Mouse (Mus musculus) urinary bladder, postnatal 14 days (tissue): Measurements from ENCODE around the gene Wsb2.
"Not testable (repeated sequence)": the region's sequence is repeated elsewhere in the genome, so short reads cannot be mapped to it uniquely, and the experiment has no call there.

ENCODE experiments used
- DNase-seq: peaks from one replicate; pipeline ENCODE4 v3.0.0; 2021; ENCODE audit warnings: low spot score

Wsb2 gene

GRCm38 (mm10) chr5:117388296-117388751 lies 31.2 kb downstream of the Wsb2 start:
- DNase-seq: peak; percentile 61

- peak; percentile 98 for DNase-seq
These were observed 31.8 kb downstream of the Wsb2 start, which contains the start of gene Rfc5 for GRCm38 (mm10) chr5:117388877-117389276. Gene Rfc5, minus strand, starts transcription at chr5:117389047.

GRCm38 (mm10) chr5:117390895-117391294 lies 33.8 kb downstream of the Wsb2 start:
- no peak for DNase-seq

GRCm38 (mm10) chr5:117395834-117396233 lies 38.7 kb downstream of the Wsb2 start:
- DNase-seq: no peak

GRCm38 (mm10) chr5:117396596-117397014 lies 39.5 kb downstream of the Wsb2 start:
- DNase-seq: no peak

GRCm38 (mm10) chr5:117397371-117397770 lies 40.3 kb downstream of the Wsb2 start:
- no peak for DNase-seq

GRCm38 (mm10) chr5:117398007-117398550 lies 41.0 kb downstream of the Wsb2 start:
- DNase-seq: peak; percentile 50

GRCm38 (mm10) chr5:117399281-117399680 lies 42.2 kb downstream of the Wsb2 start:
- no peak for DNase-seq

GRCm38 (mm10) chr5:117403609-117404008 lies 46.5 kb downstream of the Wsb2 start:
- no peak for DNase-seq

- DNase-seq: not testable (repeated sequence)
These were observed 47.6 kb downstream of the Wsb2 start for GRCm38 (mm10) chr5:117404671-117405070.

- peak; percentile 42 for DNase-seq
These were observed 51.1 kb downstream of the Wsb2 start for GRCm38 (mm10) chr5:117408216-117408615.

- DNase-seq: peak; percentile 55
These were observed 52.3 kb downstream of the Wsb2 start for GRCm38 (mm10) chr5:117409369-117409768.

GRCm38 (mm10) chr5:117413507-117414501 lies 56.7 kb downstream of the Wsb2 start, which contains the start of gene Ksr2:
Gene Ksr2, plus strand, starts transcription at chr5:117414000.
- peak; percentile 51 for DNase-seq

GRCm38 (mm10) chr5:117414611-117415010 lies 57.5 kb downstream of the Wsb2 start:
- no peak for DNase-seq

GRCm38 (mm10) chr5:117415011-117415912 lies 58.2 kb downstream of the Wsb2 start:
- DNase-seq: no peak

- DNase-seq: no peak
These were observed 60.3 kb downstream of the Wsb2 start for GRCm38 (mm10) chr5:117417442-117417841.
